Mouse (Mus musculus): ENCODE measurements at regions not wholly inside any gene's neighbourhood (a gene's known extent, or its start where the extent isn't known, plus 50 kb on each side); places are given as distances from the start of the nearest gene placed in this dataset.
"Not testable (repeated sequence)": the region's sequence is repeated elsewhere in the genome, so short reads cannot be mapped to it uniquely, and the experiment has no call there.

DNA sequence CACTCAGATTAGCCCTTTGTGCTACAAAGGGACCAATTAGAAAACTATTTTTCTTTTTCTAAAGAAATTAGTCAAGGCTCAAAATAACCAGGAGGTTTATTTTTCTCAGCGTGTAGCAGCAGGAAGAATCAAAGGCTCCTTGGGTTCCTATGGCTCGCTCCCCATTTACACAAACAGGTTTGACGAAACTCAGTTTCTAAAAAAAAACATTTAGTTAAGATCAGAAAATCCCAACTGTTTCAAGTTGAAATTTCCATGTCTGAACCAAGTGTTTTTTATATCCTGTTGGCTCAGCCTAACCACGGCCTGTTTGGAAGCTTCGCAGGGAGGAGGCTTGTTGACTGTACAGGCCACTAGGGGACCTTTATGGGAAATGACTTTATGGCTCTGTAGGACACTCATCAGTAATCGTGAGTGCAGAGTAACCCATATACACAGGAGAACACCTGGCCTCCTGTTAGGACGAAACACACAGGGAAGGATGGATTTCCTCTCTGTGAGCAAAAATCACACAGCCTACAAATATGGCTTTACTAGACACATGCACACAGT is 215.6 kb upstream of the Sesn3 start:
- 31% methylated on average over 7 of the region's 7 CpGs for WGBS
- H3K27ac ChIP-seq (ENCODE audit: insufficient read depth, low read depth, low read length): peak overlapping the region; percentile 31; the same call in 1 of the 2 replicates
- no peak for TF ChIP-seq CTCF (IDR thresholded peaks at IDR 0.05; ENCODE audit: insufficient read depth, low read depth, low read length)
- TF ChIP-seq POLR2A (IDR thresholded peaks at IDR 0.05; ENCODE audit: insufficient read depth, low read depth, low read length): no peak
- H3K4me3 ChIP-seq (ENCODE audit: insufficient read depth, low read depth, low read length): no peak overlapping the region
- 0 out of 2 replicates have a peak, but pooled peaks cover 2% of the 10 kb centered on the region for H3K4me1 ChIP-seq (ENCODE audit: control insufficient read depth, insufficient read depth, low read length)

DNA sequence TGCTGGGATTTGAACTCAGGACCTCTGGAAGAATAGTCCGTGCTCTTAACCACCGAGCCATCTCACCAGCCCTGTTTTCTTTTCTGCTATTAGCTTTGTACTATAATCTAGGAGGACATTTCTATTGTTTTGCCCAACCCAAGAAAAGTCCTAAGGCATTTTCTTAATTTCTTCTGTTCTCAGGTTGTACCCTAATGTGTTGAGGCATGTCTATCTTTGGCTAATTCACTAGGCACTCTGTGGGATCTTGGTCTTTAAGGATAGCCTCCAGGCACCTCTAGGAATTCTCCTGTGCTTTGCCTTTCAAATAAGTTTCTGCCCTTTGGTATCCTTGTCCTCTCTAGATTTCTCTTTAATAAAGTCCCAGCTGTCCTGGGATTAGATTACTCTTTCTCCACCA is 214.6 kb upstream of the Sesn3 start:
- TF ChIP-seq CTCF (IDR thresholded peaks at IDR 0.05; ENCODE audit: insufficient read depth, low read depth, low read length): no peak
- no peak for TF ChIP-seq POLR2A (IDR thresholded peaks at IDR 0.05; ENCODE audit: insufficient read depth, low read depth, low read length)
- WGBS: 94% methylated on average over 2 of the region's 2 CpGs
- H3K4me3 ChIP-seq (ENCODE audit: insufficient read depth, low read depth, low read length): no peak overlapping the region
- H3K27ac ChIP-seq (ENCODE audit: insufficient read depth, low read depth, low read length): no peak overlapping the region
- 0 out of 2 replicates have a peak, but pooled peaks cover 2% of the 10 kb centered on the region for H3K4me1 ChIP-seq (ENCODE audit: control insufficient read depth, insufficient read depth, low read length)

DNA sequence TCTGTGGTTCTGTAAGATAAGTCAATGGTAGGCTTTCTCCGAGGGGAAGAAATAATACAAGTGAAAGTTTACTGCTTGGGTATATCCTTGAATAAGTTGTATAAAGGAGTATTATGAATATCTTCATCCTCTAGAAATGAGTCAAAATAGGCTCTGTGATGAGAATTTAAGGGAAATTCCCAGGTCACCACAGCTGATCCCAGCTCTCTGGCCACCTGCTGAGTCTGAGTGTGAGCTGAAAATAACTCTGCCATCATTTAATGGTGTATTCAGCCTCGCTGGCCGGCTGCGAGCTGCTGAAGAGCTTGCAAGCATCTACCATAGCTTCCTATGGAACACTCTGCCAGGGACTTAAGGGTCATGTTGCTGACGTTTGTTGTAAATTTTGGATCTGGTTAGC is 213.5 kb upstream of the Sesn3 start:
- no peak overlapping the region for H3K4me3 ChIP-seq (ENCODE audit: insufficient read depth, low read depth, low read length)
- 0 out of 2 replicates have a peak, but pooled peaks cover 2% of the 10 kb centered on the region for H3K4me1 ChIP-seq (ENCODE audit: control insufficient read depth, insufficient read depth, low read length)
- H3K27ac ChIP-seq (ENCODE audit: insufficient read depth, low read depth, low read length): no peak overlapping the region
- WGBS: 68% methylated on average over 5 of the region's 5 CpGs
- TF ChIP-seq CTCF (IDR thresholded peaks at IDR 0.05; ENCODE audit: insufficient read depth, low read depth, low read length) (no peak), POLR2A (IDR thresholded peaks at IDR 0.05; ENCODE audit: insufficient read depth, low read depth, low read length) (no peak)

DNA sequence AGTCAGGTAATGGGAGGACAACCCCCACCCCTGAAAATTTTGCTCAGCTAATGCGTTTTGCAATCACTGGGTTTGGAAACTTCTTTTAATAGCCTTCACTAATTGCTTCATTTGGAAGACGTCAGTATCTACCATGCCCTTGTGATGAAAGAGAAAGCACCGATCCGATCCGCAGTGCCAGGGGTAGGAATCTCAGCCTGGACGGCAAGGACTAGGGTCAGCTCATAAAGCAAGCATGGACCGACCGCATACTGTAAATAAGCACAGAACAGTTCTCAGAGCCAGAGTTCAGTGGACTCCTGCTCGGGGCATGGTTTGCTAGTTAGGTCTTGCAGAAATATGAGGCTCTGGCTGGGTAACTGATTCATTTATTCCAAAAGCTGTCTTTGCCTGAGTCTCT is 213.0 kb upstream of the Sesn3 start:
- H3K4me1 ChIP-seq (ENCODE audit: control insufficient read depth, insufficient read depth, low read length): 0 out of 2 replicates have a peak, but pooled peaks cover 2% of the 10 kb centered on the region
- no peak overlapping the region for H3K27ac ChIP-seq (ENCODE audit: insufficient read depth, low read depth, low read length)
- TF ChIP-seq POLR2A (IDR thresholded peaks at IDR 0.05; ENCODE audit: insufficient read depth, low read depth, low read length): no peak
- no peak for TF ChIP-seq CTCF (IDR thresholded peaks at IDR 0.05; ENCODE audit: insufficient read depth, low read depth, low read length)
- WGBS: 65% methylated on average over 9 of the region's 9 CpGs
- no peak overlapping the region for H3K4me3 ChIP-seq (ENCODE audit: insufficient read depth, low read depth, low read length)

DNA sequence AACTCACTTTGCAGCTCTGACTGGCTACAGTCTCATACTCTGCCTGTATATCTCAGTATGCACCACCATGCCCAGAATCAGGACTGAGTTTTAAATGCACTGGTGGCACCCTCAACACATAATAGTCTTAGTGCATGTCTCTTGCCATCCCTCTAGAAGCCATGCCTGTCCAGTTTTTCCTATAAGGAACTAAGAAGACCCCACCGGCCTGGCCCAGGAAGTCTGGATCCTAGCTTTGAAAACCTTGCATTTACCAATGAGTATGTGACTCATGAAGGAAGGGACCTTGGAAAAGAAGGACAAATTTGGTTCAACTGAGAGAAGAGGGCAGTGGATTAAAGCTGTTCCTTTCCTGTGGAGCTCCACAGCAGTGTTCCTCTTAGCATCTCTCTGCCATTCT is 212.2 kb upstream of the Sesn3 start:
- Histone ChIP-seq H3K27ac (ENCODE audit: insufficient read depth, low read depth, low read length) (no peak overlapping the region), H3K4me3 (ENCODE audit: insufficient read depth, low read depth, low read length) (no peak overlapping the region), H3K4me1 (ENCODE audit: control insufficient read depth, insufficient read depth, low read length) (0 out of 2 replicates have a peak, but pooled peaks cover 2% of the 10 kb centered on the region)
- 94% methylated on average over 1 of the region's 1 CpGs for WGBS
- TF ChIP-seq CTCF (IDR thresholded peaks at IDR 0.05; ENCODE audit: insufficient read depth, low read depth, low read length): no peak
- no peak for TF ChIP-seq POLR2A (IDR thresholded peaks at IDR 0.05; ENCODE audit: insufficient read depth, low read depth, low read length)

DNA sequence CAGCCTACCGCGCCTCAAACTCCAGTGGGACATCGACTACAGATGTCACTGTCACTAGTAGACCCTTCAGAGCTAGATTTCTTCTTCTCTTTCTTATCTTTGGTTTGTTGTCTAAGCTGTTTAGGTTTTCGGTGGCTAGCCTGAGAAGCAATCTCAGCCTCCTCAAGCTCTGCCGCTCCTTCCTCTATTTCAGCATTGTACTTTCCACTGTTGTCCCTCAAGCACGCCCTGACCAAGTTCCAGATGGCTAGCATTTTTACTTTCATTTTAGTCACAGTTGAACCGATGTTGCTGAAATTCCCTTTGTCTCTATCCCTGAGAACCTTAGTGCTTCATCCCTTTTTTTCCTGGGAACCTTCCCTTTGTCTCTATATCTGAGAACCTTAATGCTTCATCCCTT is 208.1 kb upstream of the Sesn3 start:
- H3K27ac ChIP-seq (ENCODE audit: insufficient read depth, low read depth, low read length); H3K4me1 ChIP-seq (ENCODE audit: control insufficient read depth, insufficient read depth, low read length); H3K4me3 ChIP-seq (ENCODE audit: insufficient read depth, low read depth, low read length): not testable (repeated sequence)
- WGBS: 95% methylated on average over 7 of the region's 7 CpGs

DNA sequence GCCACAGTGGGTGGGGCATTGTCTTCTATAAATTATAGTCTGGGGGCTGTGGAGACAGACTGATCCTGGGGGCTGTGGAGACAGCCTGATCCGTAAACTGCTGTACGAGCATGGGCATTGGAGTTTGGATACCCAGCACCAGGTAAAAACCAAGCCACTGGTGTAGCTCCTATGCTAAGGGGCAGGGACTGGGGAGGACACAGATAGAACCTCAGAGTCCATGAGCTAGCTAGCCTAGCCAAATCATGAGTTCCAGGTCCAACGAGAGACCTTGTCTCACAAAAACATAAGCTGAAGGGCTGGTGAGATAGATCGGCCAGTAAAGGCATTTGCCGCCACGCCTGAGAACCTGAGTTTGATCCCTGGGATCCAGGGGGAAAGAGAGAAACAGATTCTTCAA is 205.8 kb upstream of the Sesn3 start:
- Histone ChIP-seq H3K4me3 (ENCODE audit: insufficient read depth, low read depth, low read length) (no peak overlapping the region), H3K4me1 (ENCODE audit: control insufficient read depth, insufficient read depth, low read length) (no peaks in the 10 kb centered on the region), H3K27ac (ENCODE audit: insufficient read depth, low read depth, low read length) (no peak overlapping the region)
- 97% methylated on average over 6 of the region's 6 CpGs for WGBS
- TF ChIP-seq POLR2A (IDR thresholded peaks at IDR 0.05; ENCODE audit: insufficient read depth, low read depth, low read length) (no peak), CTCF (IDR thresholded peaks at IDR 0.05; ENCODE audit: insufficient read depth, low read depth, low read length) (no peak)

DNA sequence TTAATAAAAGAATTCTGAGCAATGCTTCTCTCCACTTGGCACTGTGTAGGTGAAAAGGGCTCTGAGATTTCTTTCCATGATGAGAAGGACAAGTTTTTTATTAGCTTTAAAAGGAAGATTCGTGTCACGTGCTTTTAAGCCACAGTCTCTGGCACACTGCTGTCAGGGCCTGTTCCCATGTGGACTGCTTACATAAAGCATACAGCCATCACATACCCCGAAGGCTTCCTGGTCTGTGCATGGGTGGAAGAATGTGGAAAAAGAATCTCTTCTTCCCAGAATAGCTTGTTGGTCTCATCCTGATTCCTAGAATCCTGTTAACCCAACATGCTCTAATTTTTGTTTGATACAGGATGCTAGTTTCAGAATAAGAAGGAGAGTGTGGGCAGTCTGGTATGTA is 205.1 kb upstream of the Sesn3 start:
- Histone ChIP-seq H3K27ac (ENCODE audit: insufficient read depth, low read depth, low read length) (no peak overlapping the region), H3K4me1 (ENCODE audit: control insufficient read depth, insufficient read depth, low read length) (no peaks in the 10 kb centered on the region), H3K4me3 (ENCODE audit: insufficient read depth, low read depth, low read length) (no peak overlapping the region)
- no peak for TF ChIP-seq CTCF (IDR thresholded peaks at IDR 0.05; ENCODE audit: insufficient read depth, low read depth, low read length)
- no peak for TF ChIP-seq POLR2A (IDR thresholded peaks at IDR 0.05; ENCODE audit: insufficient read depth, low read depth, low read length)
- WGBS: 75% methylated on average over 3 of the region's 3 CpGs

DNA sequence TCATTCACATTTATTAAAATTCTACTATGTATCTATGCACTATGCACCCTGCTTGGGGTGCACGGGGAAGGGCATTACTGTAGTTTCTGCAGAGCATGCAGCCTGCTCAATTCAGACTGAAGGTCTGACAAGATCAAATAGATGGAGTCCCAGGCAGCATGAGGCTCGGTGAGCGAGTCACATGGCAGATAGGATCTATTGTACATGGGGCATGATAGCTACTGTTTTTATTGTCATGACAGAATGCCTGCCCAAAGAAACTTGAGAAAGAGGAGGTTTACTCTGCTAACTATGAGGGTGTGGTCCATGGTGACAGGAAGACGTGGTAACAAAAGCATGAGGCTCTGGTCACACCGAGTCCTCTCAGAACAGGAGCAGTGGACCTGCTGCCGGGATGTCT is 203.1 kb upstream of the Sesn3 start:
- TF ChIP-seq CTCF (IDR thresholded peaks at IDR 0.05; ENCODE audit: insufficient read depth, low read depth, low read length): no peak
- TF ChIP-seq POLR2A (IDR thresholded peaks at IDR 0.05; ENCODE audit: insufficient read depth, low read depth, low read length): no peak
- Histone ChIP-seq H3K4me1 (ENCODE audit: control insufficient read depth, insufficient read depth, low read length) (no peaks in the 10 kb centered on the region), H3K4me3 (ENCODE audit: insufficient read depth, low read depth, low read length) (no peak overlapping the region), H3K27ac (ENCODE audit: insufficient read depth, low read depth, low read length) (no peak overlapping the region)
- 96% methylated on average over 6 of the region's 6 CpGs for WGBS

DNA sequence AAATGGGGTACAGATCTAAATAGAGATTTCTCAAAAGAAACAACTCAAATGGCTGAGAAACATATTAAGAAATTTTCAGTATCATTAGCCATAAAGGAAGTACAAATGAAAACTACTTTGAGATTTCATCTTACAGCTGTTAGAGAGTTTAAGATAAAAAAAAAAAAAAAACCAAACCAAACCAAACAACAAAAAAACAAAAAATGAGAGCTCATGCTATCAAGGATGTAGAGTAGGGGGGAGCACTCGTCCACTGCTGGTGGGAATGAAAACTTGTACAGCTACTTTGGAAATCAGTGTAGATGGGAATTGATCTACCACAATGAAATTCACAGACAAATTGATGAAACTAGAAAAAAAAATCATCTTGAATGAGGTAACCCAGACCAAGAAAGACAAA is 201.9 kb upstream of the Sesn3 start:
- Histone ChIP-seq H3K27ac (ENCODE audit: insufficient read depth, low read depth, low read length) (no peak overlapping the region), H3K4me1 (ENCODE audit: control insufficient read depth, insufficient read depth, low read length) (no peaks in the 10 kb centered on the region), H3K4me3 (ENCODE audit: insufficient read depth, low read depth, low read length) (no peak overlapping the region)
- 93% methylated on average over 1 of the region's 1 CpGs for WGBS
- TF ChIP-seq CTCF (IDR thresholded peaks at IDR 0.05; ENCODE audit: insufficient read depth, low read depth, low read length): no peak
- no peak for TF ChIP-seq POLR2A (IDR thresholded peaks at IDR 0.05; ENCODE audit: insufficient read depth, low read depth, low read length)
